Mouse (Mus musculus): ENCODE measurements around the gene Cep78. TPM values are rescaled to one million over a fixed set of nuclear protein-coding genes. Genes with fewer than 3 reads are reported as not detected.

The Cep78 gene
- polyA plus RNA-seq, 1 experiment from 2014 or later: 27.2 TPM

DNA sequence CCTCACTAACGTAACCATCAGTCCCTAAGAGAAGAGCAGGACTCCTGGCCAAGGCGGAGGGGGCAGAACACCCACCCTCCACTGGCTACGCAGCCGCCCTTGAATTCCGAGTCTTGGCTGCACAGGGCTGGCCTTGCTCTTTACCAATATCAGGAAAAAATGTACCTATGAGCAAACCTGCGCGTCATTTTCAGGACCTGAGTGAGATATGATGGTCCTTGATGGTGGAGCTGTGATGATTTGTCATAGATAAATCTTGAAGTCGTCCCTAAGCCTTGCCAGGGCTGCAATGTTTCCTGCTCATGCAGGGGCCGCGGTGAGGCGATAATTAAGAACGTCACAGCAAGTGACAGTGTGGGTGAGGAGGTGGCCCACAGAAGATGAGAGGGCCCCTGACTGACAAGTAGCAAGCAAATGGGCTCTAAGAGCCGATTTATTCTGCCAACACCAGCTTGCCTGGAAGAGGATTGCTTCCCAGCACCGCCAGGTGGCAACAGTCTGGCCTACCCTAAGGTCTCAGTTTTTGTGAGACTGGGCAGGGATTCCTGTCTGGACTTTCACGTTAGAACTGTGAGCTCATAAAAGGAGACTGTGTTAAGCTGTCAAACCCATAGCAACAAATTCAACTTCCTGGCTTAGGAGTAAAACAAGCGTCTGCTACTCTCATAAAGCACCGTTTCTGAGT is 21.6 kb downstream of the Cep78 start:
- WGBS: 85% methylated on average over 17 of the region's 17 CpGs
- no peak for ATAC-seq (replicated peaks; ENCODE audit: low FRiP score)

DNA sequence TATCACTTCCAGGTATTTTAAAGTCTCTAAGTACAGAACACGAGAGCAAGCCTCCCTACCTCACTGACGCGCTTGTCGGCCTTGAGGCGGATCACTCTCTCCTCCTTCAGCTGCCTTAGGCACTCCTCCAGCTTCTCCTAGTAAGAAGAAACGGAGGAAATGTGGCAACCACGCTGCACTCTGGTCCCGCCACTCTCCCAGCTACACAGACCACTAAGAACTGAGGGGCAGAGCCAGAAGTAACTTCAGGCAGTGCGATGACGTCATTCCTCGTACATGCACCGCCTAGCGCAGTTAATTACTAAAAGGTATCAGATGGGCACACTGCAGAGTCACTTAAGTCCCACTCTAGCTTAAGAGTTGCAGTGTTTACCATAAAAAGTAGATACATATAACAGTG is 22.5 kb downstream of the Cep78 start:
- peaks cover 65% of the 10 kb centered on the region for H3K36me3 ChIP-seq
- H3K9ac ChIP-seq: no peak overlapping the region
- no peaks in the 10 kb centered on the region for H3K9me3 ChIP-seq (replicated peaks)
- no peak for ATAC-seq (replicated peaks; ENCODE audit: low FRiP score)
- 74% methylated on average over 13 of the region's 13 CpGs for WGBS
- no peaks in the 10 kb centered on the region for H3K27me3 ChIP-seq
- H3K4me3 ChIP-seq (replicated peaks): no peak overlapping the region
- H3K4me2 ChIP-seq: no peak overlapping the region
- no peak overlapping the region for H3K27ac ChIP-seq
- H3K4me1 ChIP-seq: no peaks in the 10 kb centered on the region

More for the DNA sequence above, 21.6 kb downstream of the Cep78 start:
- Histone ChIP-seq H3K27ac (no peak overlapping the region), H3K9me3 (replicated peaks) (no peaks in the 10 kb centered on the region), H3K27me3 (no peaks in the 10 kb centered on the region), H3K4me1 (no peaks in the 10 kb centered on the region), H3K36me3 (peaks cover 71% of the 10 kb centered on the region), H3K4me2 (no peak overlapping the region), H3K9ac (no peak overlapping the region), H3K4me3 (replicated peaks) (no peak overlapping the region)

- no peak overlapping the region for H3K9ac ChIP-seq
- no peak overlapping the region for H3K27ac ChIP-seq
- peaks cover 8% of the 10 kb centered on the region for H3K36me3 ChIP-seq
- WGBS: 76% methylated on average over 3 of the region's 3 CpGs
- no peaks in the 10 kb centered on the region for H3K27me3 ChIP-seq
- peaks cover 14% of the 10 kb centered on the region; the same call in 1 of the 2 replicates for H3K4me1 ChIP-seq
- no peak overlapping the region for H3K4me3 ChIP-seq (replicated peaks)
- H3K9me3 ChIP-seq (replicated peaks): no peaks in the 10 kb centered on the region
- ATAC-seq (replicated peaks; ENCODE audit: low FRiP score): no peak
- no peak overlapping the region for H3K4me2 ChIP-seq
Measured at GRCm38 (mm10) chr19:15950225-15950624, 34.6 kb downstream of the Cep78 start.

GRCm38 (mm10) chr19:15948867-15949266 is 35.9 kb downstream of the Cep78 start:
- Histone ChIP-seq H3K4me3 (replicated peaks) (no peak overlapping the region), H3K36me3 (no peaks in the 10 kb centered on the region), H3K9ac (no peak overlapping the region), H3K4me2 (no peak overlapping the region), H3K9me3 (replicated peaks) (no peaks in the 10 kb centered on the region), H3K27me3 (no peaks in the 10 kb centered on the region), H3K27ac (no peak overlapping the region), H3K4me1 (peaks cover 14% of the 10 kb centered on the region; the same call in 1 of the 2 replicates)
- WGBS: 76% methylated on average over 1 of the region's 1 CpGs
- ATAC-seq (replicated peaks; ENCODE audit: low FRiP score): no peak

- H3K9ac ChIP-seq: no peak overlapping the region
- no peaks in the 10 kb centered on the region for H3K9me3 ChIP-seq (replicated peaks)
- no peak overlapping the region for H3K27ac ChIP-seq
- H3K4me1 ChIP-seq: peaks cover 14% of the 10 kb centered on the region; the same call in 1 of the 2 replicates
- 89% methylated on average over 7 of the region's 7 CpGs for WGBS
- no peak overlapping the region for H3K4me2 ChIP-seq
- no peaks in the 10 kb centered on the region for H3K36me3 ChIP-seq
- ATAC-seq (replicated peaks; ENCODE audit: low FRiP score): no peak
- H3K27me3 ChIP-seq: no peaks in the 10 kb centered on the region
- H3K4me3 ChIP-seq (replicated peaks): no peak overlapping the region
Measured at GRCm38 (mm10) chr19:15948426-15948825, 36.4 kb downstream of the Cep78 start.

DNA sequence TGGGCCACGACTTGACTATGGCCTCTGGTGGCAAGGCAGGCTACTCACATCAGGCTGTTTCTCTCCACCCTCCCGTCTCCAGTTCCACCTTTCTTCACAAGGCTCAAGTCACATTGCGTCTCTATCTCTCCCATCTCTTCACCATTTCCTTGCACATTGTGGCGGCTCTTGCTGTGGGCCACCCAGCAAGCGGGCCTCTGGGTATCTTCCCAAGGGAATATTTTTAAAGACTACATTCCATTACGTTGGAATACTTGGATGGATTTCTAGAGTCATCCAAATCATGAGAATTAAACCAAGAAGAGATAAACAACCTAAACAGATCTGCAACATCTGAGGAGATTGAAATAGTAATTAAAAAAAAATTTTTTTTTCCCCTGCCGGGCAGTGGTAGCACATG is 37.6 kb downstream of the Cep78 start, which contains the start of gene Psat1:
TSS of gene Psat1 (minus strand) at position 101 of the 400 bp plus-strand sequence.
- Histone ChIP-seq H3K36me3 (no peaks in the 10 kb centered on the region), H3K9me3 (replicated peaks) (no peaks in the 10 kb centered on the region), H3K4me1 (peaks cover 11% of the 10 kb centered on the region; the same call in 1 of the 2 replicates), H3K9ac (no peak within 1 kb of the TSS), H3K27ac (peak within 1 kb of the TSS; percentile 80), H3K4me2 (no peak within 1 kb of the TSS), H3K4me3 (replicated peaks) (no peak within 1 kb of the TSS), H3K27me3 (no peaks in the 10 kb centered on the region)
- 78% methylated on average over 7 of the region's 7 CpGs for WGBS
- no peak for ATAC-seq (replicated peaks; ENCODE audit: low FRiP score)

- Histone ChIP-seq H3K27me3 (no peaks in the 10 kb centered on the region), H3K36me3 (no peaks in the 10 kb centered on the region), H3K9ac (no peak overlapping the region), H3K4me2 (no peak overlapping the region), H3K4me3 (replicated peaks) (no peak overlapping the region), H3K9me3 (replicated peaks) (no peaks in the 10 kb centered on the region), H3K27ac (peak overlapping the region; percentile 80), H3K4me1 (peaks cover 5% of the 10 kb centered on the region; the same call in 1 of the 2 replicates)
- 71% methylated on average over 10 of the region's 10 CpGs for WGBS
- ATAC-seq (replicated peaks; ENCODE audit: low FRiP score): peak; percentile 87
Measured at GRCm38 (mm10) chr19:15946663-15947062, 38.1 kb downstream of the Cep78 start.

DNA sequence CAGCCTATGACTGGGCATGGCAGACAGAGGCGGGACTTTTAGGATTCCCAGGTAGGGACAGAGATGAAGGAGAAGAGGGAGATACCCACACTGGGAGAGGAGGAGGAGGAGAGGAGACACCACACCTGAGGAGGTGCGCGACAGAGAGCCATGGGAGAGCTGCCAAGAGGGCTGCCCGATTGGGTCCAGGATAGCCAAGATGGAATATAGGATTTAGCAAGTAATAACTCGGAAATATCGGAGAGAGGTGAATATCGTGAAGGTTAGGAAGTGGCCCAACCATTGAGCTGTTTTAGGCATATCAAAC is 41.7 kb downstream of the Cep78 start:
- H3K4me3 ChIP-seq (replicated peaks): no peak overlapping the region
- H3K27ac ChIP-seq: no peak overlapping the region
- no peaks in the 10 kb centered on the region for H3K27me3 ChIP-seq
- ATAC-seq (replicated peaks; ENCODE audit: low FRiP score): no peak
- H3K4me2 ChIP-seq: no peak overlapping the region
- H3K4me1 ChIP-seq: 0 out of 2 replicates have a peak, but pooled peaks cover 7% of the 10 kb centered on the region
- H3K36me3 ChIP-seq: no peaks in the 10 kb centered on the region
- H3K9me3 ChIP-seq (replicated peaks): no peaks in the 10 kb centered on the region
- WGBS: 90% methylated on average over 7 of the region's 7 CpGs
- no peak overlapping the region for H3K9ac ChIP-seq

GRCm38 (mm10) chr19:15942421-15943116 is 42.2 kb downstream of the Cep78 start:
- no peak overlapping the region for H3K4me3 ChIP-seq (replicated peaks)
- H3K27ac ChIP-seq: no peak overlapping the region
- H3K9ac ChIP-seq: no peak overlapping the region
- no peak overlapping the region for H3K4me2 ChIP-seq
- no peaks in the 10 kb centered on the region for H3K27me3 ChIP-seq
- H3K4me1 ChIP-seq: 0 out of 2 replicates have a peak, but pooled peaks cover 7% of the 10 kb centered on the region
- ATAC-seq (replicated peaks; ENCODE audit: low FRiP score): no peak
- no peaks in the 10 kb centered on the region for H3K36me3 ChIP-seq
- 67% methylated on average over 11 of the region's 11 CpGs for WGBS
- no peaks in the 10 kb centered on the region for H3K9me3 ChIP-seq (replicated peaks)

DNA sequence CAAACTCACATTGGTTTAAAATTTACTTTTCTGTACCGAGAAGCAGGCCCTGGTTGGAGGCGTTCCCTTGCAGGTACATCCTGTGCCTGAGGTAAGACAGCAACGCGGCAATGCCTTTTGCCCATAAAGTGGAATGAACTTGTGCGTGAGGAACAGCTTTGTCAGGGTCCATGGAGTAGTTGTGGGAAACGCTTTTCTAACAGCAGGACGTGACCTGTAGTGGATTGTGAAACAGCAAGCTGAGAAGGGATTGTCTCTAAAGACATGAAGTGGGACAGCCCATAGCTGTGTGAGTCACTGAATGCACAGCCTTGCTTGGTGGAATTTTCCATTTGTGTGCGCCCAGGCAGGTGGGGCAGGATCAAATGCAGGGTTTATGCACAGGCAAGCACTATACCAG is 43.4 kb downstream of the Cep78 start:
- 52% methylated on average over 8 of the region's 8 CpGs for WGBS
- no peaks in the 10 kb centered on the region for H3K36me3 ChIP-seq
- no peaks in the 10 kb centered on the region for H3K9me3 ChIP-seq (replicated peaks)
- H3K9ac ChIP-seq: no peak overlapping the region
- no peak overlapping the region for H3K4me2 ChIP-seq
- H3K4me1 ChIP-seq: 0 out of 2 replicates have a peak, but pooled peaks cover 7% of the 10 kb centered on the region
- H3K4me3 ChIP-seq (replicated peaks): no peak overlapping the region
- peak; percentile 91 for ATAC-seq (replicated peaks; ENCODE audit: low FRiP score)
- H3K27me3 ChIP-seq: no peaks in the 10 kb centered on the region
- H3K27ac ChIP-seq: peak overlapping the region; percentile 67

GRCm38 (mm10) chr19:15925719-15926045 is 59.1 kb downstream of the Cep78 start:
- Histone ChIP-seq H3K36me3 (no peaks in the 10 kb centered on the region), H3K4me1 (peaks cover 23% of the 10 kb centered on the region), H3K9ac (peak overlapping the region; percentile 7; the same call in 1 of the 2 replicates), H3K4me3 (replicated peaks) (peak overlapping the region; percentile 68), H3K9me3 (replicated peaks) (no peaks in the 10 kb centered on the region), H3K27ac (peak overlapping the region; percentile 89), H3K4me2 (peak overlapping the region; percentile 94), H3K27me3 (no peaks in the 10 kb centered on the region)
- ATAC-seq (replicated peaks; ENCODE audit: low FRiP score): peak; percentile 37
- 11% methylated on average over 4 of the region's 4 CpGs for WGBS

DNA sequence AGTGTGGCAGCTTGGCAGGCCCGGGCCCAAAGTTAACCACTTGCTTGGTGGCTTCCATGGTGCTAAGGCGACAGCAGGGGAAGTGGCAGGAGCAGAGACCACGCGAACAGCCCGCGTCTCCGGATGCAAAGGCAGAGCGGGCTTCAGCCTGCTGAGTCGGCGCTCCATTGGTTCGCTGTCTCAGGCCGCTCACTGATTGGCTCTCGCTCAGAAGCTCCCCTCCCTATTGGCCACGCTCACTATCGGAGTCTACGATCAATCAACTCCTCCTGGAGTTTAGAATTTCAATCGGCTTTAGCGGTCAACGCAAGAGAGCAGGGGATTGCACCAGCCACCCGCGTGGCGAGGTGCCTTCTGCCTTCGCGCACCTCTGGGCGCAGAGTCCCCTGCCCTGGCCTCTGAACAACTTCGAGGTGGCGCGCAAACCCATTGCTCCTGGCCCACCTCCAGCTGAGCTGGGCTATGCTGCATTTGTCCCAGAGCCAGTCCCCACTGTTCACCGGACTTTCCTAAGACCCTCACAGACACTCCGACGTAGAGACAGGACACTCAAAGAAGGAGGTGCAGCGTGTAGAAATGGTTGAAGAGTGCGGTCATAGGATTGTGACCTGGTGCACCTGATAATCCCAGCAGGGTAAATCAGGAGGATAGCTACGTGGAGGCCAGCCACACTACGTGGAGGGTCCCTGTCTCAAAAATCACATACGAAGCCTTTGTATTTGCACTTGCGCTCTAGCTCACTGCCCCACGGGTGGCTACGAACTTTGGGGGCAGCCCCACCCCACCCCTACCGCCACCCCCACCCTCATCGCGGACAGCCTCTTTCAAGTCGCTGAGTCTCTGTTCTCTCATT is 59.7 kb downstream of the Cep78 start:
- H3K9me3 ChIP-seq (replicated peaks): no peaks in the 10 kb centered on the region
- peak overlapping the region; percentile 89 for H3K27ac ChIP-seq
- H3K4me2 ChIP-seq: peak overlapping the region; percentile 94
- peak overlapping the region; percentile 56 for H3K9ac ChIP-seq
- WGBS: 3% methylated on average over 43 of the region's 43 CpGs
- peak overlapping the region; percentile 68 for H3K4me3 ChIP-seq (replicated peaks)
- ATAC-seq (replicated peaks; ENCODE audit: low FRiP score): peak; percentile 99
- H3K4me1 ChIP-seq: peaks cover 23% of the 10 kb centered on the region
- no peaks in the 10 kb centered on the region for H3K27me3 ChIP-seq
- no peaks in the 10 kb centered on the region; the same call in 1 of the 2 replicates for H3K36me3 ChIP-seq

Measured in kidney, embryonic 15.5 days (tissue).